ENCODE assay signal across 8 mouse cellular contexts in the genomic region with DNA sequence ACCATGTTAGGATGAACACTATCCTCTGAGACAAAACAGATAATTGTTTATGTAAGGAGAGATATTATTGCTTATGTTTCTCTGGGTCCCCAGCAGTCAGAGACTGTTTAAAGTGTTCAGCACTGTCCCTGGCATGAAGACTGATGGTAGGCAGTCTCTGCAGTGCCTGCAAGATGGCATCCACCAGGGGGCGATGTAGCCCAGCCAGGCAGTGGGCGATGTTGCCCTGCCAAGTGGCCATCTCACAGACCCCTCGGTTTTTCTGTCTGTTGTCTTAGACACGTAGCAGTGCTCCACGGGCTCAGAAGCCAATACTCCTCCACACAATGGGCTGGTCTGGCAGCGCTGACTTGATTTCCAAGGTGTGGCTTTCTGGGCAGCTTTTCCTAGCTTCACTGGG. TPM values are rescaled to one million over a fixed set of nuclear protein-coding genes. Genes with fewer than 3 reads are reported as not detected.
DNase-seq lines count a peak whose midpoint lies in the region; ATAC-seq and TF ChIP-seq lines count a peak whose summit lies in the region.

No protein-coding gene starts in this region.

- TF ChIP-seq CTCF in forebrain, postnatal 0 days (IDR thresholded peaks at IDR 0.05; ENCODE audit: low read depth) = peak; percentile 80
- TF ChIP-seq CTCF in bone marrow macrophage, adult 2 months (IDR thresholded peaks at IDR 0.05; ENCODE audit: low read depth, low read length) = peak; percentile 90

- no peak overlapping the region for H3K27ac ChIP-seq in forebrain, postnatal 0 days (ENCODE audit: low read depth, low read length)
- H3K27ac ChIP-seq in forebrain, embryonic 12.5 days = no peak overlapping the region
- no peak overlapping the region for H3K27ac ChIP-seq in bone marrow macrophage, adult 2 months (ENCODE audit: insufficient read depth, low read depth, low read length)

- WGBS in forebrain, postnatal 0 days = 6% methylated on average over 6 of the region's 6 CpGs
- 6% methylated on average over 6 of the region's 6 CpGs for WGBS in forebrain, embryonic 12.5 days

- H3K4me2 ChIP-seq in forebrain, postnatal 0 days (ENCODE audit: low read depth) = no peak overlapping the region
- H3K4me2 ChIP-seq in forebrain, embryonic 12.5 days = no peak overlapping the region

- intact Hi-C loops in heart, postnatal 36 days (cut with DNase I) = loop anchor here (1.0 to 5.0 kb wide), 3 partner anchors 81 to 291 kb away; no protein-coding TSS in a partner anchor

- no peaks in the 10 kb centered on the region for H3K27me3 ChIP-seq in forebrain, postnatal 0 days (ENCODE audit: insufficient read depth, low read length)
- no peaks in the 10 kb centered on the region for H3K27me3 ChIP-seq in forebrain, embryonic 12.5 days

- no peak overlapping the region for H3K9ac ChIP-seq in forebrain, postnatal 0 days
- no peak overlapping the region for H3K9ac ChIP-seq in forebrain, embryonic 12.5 days

- TF ChIP-seq POLR2A in bone marrow macrophage, adult 2 months (IDR thresholded peaks at IDR 0.05; ENCODE audit: borderline replicate concordance, low read depth, low read length) = no peak

- peak; percentile 72 for DNase-seq in forebrain, postnatal 0 days
- DNase-seq in forelimb bud, embryonic 11.5 days (ENCODE audit: low read depth, low spot score) = peak; percentile 75
- peak; percentile 84 to 87 for DNase-seq in heart, postnatal 36 days
- DNase-seq in left cerebral cortex, adult 18-20 months (ENCODE audit: low spot score in 2 of 2) = peak; percentile 58 to 76
- peak; percentile 80 to 94 for DNase-seq in spleen, postnatal 4 days (ENCODE audit: low spot score in 2 of 2)

- no peak for ATAC-seq in forebrain, postnatal 0 days
- no peak for ATAC-seq in forebrain, embryonic 12.5 days (ENCODE audit: low FRiP score)
- peak; percentile 71 for ATAC-seq in megakaryocyte-erythroid progenitor cell, adult 5-6 weeks (replicated peaks; ENCODE audit: low FRiP score, low TSS enrichment, poor library complexity, severe bottlenecking)

- no peak overlapping the region for H3K4me3 ChIP-seq in forebrain, postnatal 0 days (ENCODE audit: low read depth, low read length)
- no peak overlapping the region for H3K4me3 ChIP-seq in forebrain, embryonic 12.5 days (replicated peaks)
- H3K4me3 ChIP-seq in bone marrow macrophage, adult 2 months (ENCODE audit: insufficient read depth, low read length) = no peak overlapping the region

- 0 out of 2 replicates have a peak, but pooled peaks cover 7% of the 10 kb centered on the region for H3K4me1 ChIP-seq in forebrain, postnatal 0 days (ENCODE audit: insufficient read depth)
- H3K4me1 ChIP-seq in forebrain, embryonic 12.5 days = peaks cover 38% of the 10 kb centered on the region
- peaks cover 63% of the 10 kb centered on the region for H3K4me1 ChIP-seq in bone marrow macrophage, adult 2 months (ENCODE audit: control insufficient read depth, insufficient read depth, low read length)

- H3K36me3 ChIP-seq in forebrain, postnatal 0 days (ENCODE audit: insufficient read depth) = no peaks in the 10 kb centered on the region
- no peaks in the 10 kb centered on the region for H3K36me3 ChIP-seq in forebrain, embryonic 12.5 days (replicated peaks)

- H3K9me3 ChIP-seq in forebrain, postnatal 0 days (ENCODE audit: low read length) = no peaks in the 10 kb centered on the region
- no peaks in the 10 kb centered on the region for H3K9me3 ChIP-seq in forebrain, embryonic 12.5 days

RNA-seq across cellular contexts. Expression of a gene that starts 34.6 kb away (rescaled TPM):
- total RNA-seq in forebrain, postnatal 0 days (2014; rRNA removed) = 25.0 and 29.6 TPM in 2 replicates
- 19.3 and 19.8 TPM in 2 replicates for polyA plus RNA-seq in forebrain, postnatal 0 days (2015; fragmentation: Nextera tagmentation; extraction: Ambion mirVana)
- polyA plus RNA-seq in forebrain, embryonic 12.5 days (2016; fragmentation: Nextera tagmentation; extraction: Ambion mirVana) = 25.8 and 29.0 TPM in 2 replicates
- 404 TPM in 2 replicates for polyA plus RNA-seq in bone marrow macrophage, adult 2 months (2012; ENCODE audit: insufficient read depth, insufficient read length, missing spikeins)
- 10 to 100 TPM; 10.5 to 14.3 TPM for total RNA-seq in heart, postnatal 36 days (2021)
- 10 to 100 TPM; 11.4 to 12.7 TPM for total RNA-seq in left cerebral cortex, adult 18-20 months (2021)
- total RNA-seq in megakaryocyte-erythroid progenitor cell, adult 5-6 weeks (2014; fragmentation: Nextera tagmentation) = 33.4 and 47.3 TPM in 2 replicates
- total RNA-seq in megakaryocyte-erythroid progenitor cell, adult 5-6 weeks (2017) = 20.7 and 32.0 TPM in 2 replicates

RNA-seq across cellular contexts. Expression of a gene that starts 43.3 kb away (rescaled TPM):
- 374 and 390 TPM in 2 replicates for total RNA-seq in forebrain, postnatal 0 days (2014; rRNA removed)
- polyA plus RNA-seq in forebrain, postnatal 0 days (2015; fragmentation: Nextera tagmentation; extraction: Ambion mirVana) = 278 and 281 TPM in 2 replicates
- 273 and 274 TPM in 2 replicates for polyA plus RNA-seq in forebrain, embryonic 12.5 days (2016; fragmentation: Nextera tagmentation; extraction: Ambion mirVana)
- 305 and 412 TPM in 2 replicates for polyA plus RNA-seq in bone marrow macrophage, adult 2 months (2012; ENCODE audit: insufficient read depth, insufficient read length, missing spikeins)
- 10 to 100 TPM; 32.9 to 50.2 TPM for total RNA-seq in heart, postnatal 36 days (2021)
- total RNA-seq in left cerebral cortex, adult 18-20 months (2021) = 100 to 1,000 TPM; 189 to 211 TPM
- total RNA-seq in megakaryocyte-erythroid progenitor cell, adult 5-6 weeks (2014; fragmentation: Nextera tagmentation) = 485 and 613 TPM in 2 replicates
- total RNA-seq in megakaryocyte-erythroid progenitor cell, adult 5-6 weeks (2017) = 500 and 571 TPM in 2 replicates
